Mouse (Mus musculus): ENCODE data around the gene Accs. TPM values are rescaled to one million over a fixed set of nuclear protein-coding genes. Genes with fewer than 3 reads are reported as not detected.

Gene Accs
- polyA plus RNA-seq, 1 experiment: 2.4 TPM

DNA sequence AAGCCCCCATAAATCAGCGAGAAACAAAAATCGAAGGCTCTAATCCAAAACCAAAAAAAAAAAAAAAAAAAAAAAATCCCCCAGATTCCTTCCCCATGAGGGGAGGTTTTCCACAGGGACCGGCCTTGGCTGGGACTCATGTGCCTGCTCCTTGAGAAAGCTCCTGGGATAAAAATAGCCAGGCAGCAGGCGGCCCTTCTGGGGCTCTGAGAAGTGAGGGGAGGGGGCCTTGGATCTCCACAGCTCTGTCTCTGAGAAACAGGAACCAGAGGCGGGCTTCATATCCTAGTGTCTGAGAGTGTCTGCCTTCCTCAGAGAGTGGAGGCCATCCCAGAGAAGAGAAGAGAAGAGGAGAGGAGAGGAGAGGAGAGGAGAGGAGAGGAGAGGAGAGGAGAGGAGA, 27.3 kb upstream of the Accs start:
- TF ChIP-seq FOSL1 (IDR thresholded peaks at IDR 0.05; ENCODE audit: insufficient read depth, low read length, poor library complexity, severe bottlenecking) (no peak), MAX (IDR thresholded peaks at IDR 0.05) (no peak), MYOD1 (IDR thresholded peaks at IDR 0.05; ENCODE audit: control insufficient read depth, insufficient read length, low read depth) (no peak), CTCF (IDR thresholded peaks at IDR 0.05; ENCODE audit: control insufficient read depth, insufficient read depth, insufficient read length) (no peak), MYOG (IDR thresholded peaks at IDR 0.05; ENCODE audit: control insufficient read depth, extremely low read depth, insufficient read length) (no peak), CEBPB (IDR thresholded peaks at IDR 0.05; ENCODE audit: low read depth) (no peak), USF1 (IDR thresholded peaks at IDR 0.05; ENCODE audit: low read depth) (no peak)
- H3K79me2 ChIP-seq (ENCODE audit: control insufficient read depth, insufficient read depth): no peaks in the 10 kb centered on the region
- no peaks in the 10 kb centered on the region for H3K36me3 ChIP-seq (ENCODE audit: control insufficient read depth, insufficient read depth)
- H3K79me3 ChIP-seq (ENCODE audit: low read depth): no peaks in the 10 kb centered on the region
- no peak overlapping the region for H3ac ChIP-seq (ENCODE audit: control insufficient read depth, insufficient read length, low read depth)
- no peaks in the 10 kb centered on the region for H3K27me3 ChIP-seq (ENCODE audit: control insufficient read depth, insufficient read depth, insufficient read length)
- no peak overlapping the region for H3K4me3 ChIP-seq (ENCODE audit: insufficient read depth, poor library complexity, severe bottlenecking)

DNA sequence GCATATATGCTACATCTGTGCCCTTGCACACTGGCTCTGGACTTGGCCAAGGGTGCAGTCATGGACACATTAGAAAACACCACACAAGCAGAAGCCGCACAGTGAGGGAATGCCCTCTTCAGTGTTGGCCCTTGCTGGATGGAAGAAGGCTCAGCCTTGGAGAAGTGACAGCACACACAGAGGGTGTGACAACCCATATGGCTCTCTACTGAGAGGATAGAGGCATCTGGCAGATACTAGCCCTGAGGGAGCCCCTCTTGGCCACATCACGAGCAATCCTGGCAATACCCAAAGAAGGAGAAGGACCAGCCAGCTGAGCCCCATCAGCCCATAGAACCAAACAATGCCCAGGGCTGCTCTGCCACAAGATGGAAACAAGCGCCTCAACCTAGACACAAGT, 24.9 kb upstream of the Accs start:
- H3K79me3 ChIP-seq (ENCODE audit: low read depth): no peaks in the 10 kb centered on the region
- no peaks in the 10 kb centered on the region for H3K27me3 ChIP-seq (ENCODE audit: control insufficient read depth, insufficient read depth, insufficient read length)
- no peaks in the 10 kb centered on the region for H3K79me2 ChIP-seq (ENCODE audit: control insufficient read depth, insufficient read depth)
- no peak overlapping the region for H3ac ChIP-seq (ENCODE audit: control insufficient read depth, insufficient read length, low read depth)
- no peak for TF ChIP-seq MAX (IDR thresholded peaks at IDR 0.05)
- no peak for TF ChIP-seq CEBPB (IDR thresholded peaks at IDR 0.05; ENCODE audit: low read depth)
- no peak for TF ChIP-seq MYOD1 (IDR thresholded peaks at IDR 0.05; ENCODE audit: control insufficient read depth, insufficient read length, low read depth)
- TF ChIP-seq USF1 (IDR thresholded peaks at IDR 0.05; ENCODE audit: low read depth): no peak
- TF ChIP-seq CTCF (IDR thresholded peaks at IDR 0.05; ENCODE audit: control insufficient read depth, insufficient read depth, insufficient read length): no peak
- no peak for TF ChIP-seq MYOG (IDR thresholded peaks at IDR 0.05; ENCODE audit: control insufficient read depth, extremely low read depth, insufficient read length)
- no peak for TF ChIP-seq FOSL1 (IDR thresholded peaks at IDR 0.05; ENCODE audit: insufficient read depth, low read length, poor library complexity, severe bottlenecking)
- no peak overlapping the region for H3K4me3 ChIP-seq (ENCODE audit: insufficient read depth, poor library complexity, severe bottlenecking)
- no peaks in the 10 kb centered on the region for H3K36me3 ChIP-seq (ENCODE audit: control insufficient read depth, insufficient read depth)

DNA sequence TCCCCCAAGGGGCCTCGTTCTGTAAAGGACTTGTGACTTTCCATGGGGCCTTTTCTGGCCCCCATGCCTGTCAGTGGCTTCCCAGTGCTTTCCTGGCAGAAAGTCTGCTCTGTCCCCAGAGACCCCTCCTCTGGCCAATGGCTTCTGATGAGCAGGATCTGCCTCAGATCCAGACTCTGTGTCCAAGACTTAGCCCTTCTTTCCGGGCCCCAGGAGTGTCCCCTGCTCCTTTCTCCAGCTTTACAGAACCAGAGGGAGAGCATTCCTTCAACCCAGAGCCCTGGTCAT, 24.4 kb upstream of the Accs start:
- TF ChIP-seq CEBPB (IDR thresholded peaks at IDR 0.05; ENCODE audit: low read depth) (no peak), USF1 (IDR thresholded peaks at IDR 0.05; ENCODE audit: low read depth) (no peak), MAX (IDR thresholded peaks at IDR 0.05) (no peak), CTCF (IDR thresholded peaks at IDR 0.05; ENCODE audit: control insufficient read depth, insufficient read depth, insufficient read length) (no peak), MYOG (IDR thresholded peaks at IDR 0.05; ENCODE audit: control insufficient read depth, extremely low read depth, insufficient read length) (no peak), FOSL1 (IDR thresholded peaks at IDR 0.05; ENCODE audit: insufficient read depth, low read length, poor library complexity, severe bottlenecking) (no peak), MYOD1 (IDR thresholded peaks at IDR 0.05; ENCODE audit: control insufficient read depth, insufficient read length, low read depth) (no peak)
- Histone ChIP-seq H3K4me3 (ENCODE audit: insufficient read depth, poor library complexity, severe bottlenecking) (no peak overlapping the region), H3K36me3 (ENCODE audit: control insufficient read depth, insufficient read depth) (no peaks in the 10 kb centered on the region), H3K79me2 (ENCODE audit: control insufficient read depth, insufficient read depth) (no peaks in the 10 kb centered on the region), H3ac (ENCODE audit: control insufficient read depth, insufficient read length, low read depth) (no peak overlapping the region), H3K27me3 (ENCODE audit: control insufficient read depth, insufficient read depth, insufficient read length) (no peaks in the 10 kb centered on the region), H3K79me3 (ENCODE audit: low read depth) (no peaks in the 10 kb centered on the region)

DNA sequence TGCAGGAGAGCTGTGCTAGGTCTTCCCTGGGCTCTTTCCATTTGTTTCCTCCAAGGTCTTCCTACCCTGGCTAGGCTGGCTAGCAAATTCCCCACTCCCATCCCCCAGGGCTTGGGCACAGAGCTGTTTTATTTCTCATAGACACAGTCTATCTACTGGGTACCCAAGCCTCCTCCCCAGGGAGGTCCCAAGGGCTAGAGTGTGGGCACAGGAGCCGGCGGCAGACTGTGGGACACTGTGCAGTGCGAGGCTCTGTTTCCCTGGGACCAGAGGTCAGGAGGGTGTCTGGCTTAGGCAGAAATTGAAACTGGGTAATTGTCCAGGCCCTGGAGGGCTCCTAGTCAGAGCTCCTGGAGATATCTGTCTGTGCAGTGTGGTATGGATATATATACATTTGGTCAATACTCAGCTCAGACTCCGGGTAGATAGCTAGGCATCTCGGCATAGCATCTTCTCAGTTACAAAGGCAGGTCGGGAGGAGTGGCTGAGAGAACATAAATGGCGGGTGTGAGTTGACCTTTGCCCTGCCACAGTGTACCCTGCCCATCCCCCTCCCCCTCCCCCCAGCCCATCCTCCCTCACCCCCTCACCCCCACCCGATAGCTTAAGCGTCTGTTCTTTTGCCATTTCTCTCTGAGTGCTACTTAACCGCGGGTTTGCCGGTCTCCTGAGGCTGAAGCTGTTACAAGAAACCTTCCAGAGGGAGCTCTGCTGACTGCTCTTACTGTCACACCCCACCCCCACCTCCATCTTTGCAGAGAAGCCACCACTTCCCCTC, 23.9 kb upstream of the Accs start:
- H3K79me2 ChIP-seq (ENCODE audit: control insufficient read depth, insufficient read depth): no peaks in the 10 kb centered on the region
- no peak overlapping the region for H3K4me3 ChIP-seq (ENCODE audit: insufficient read depth, poor library complexity, severe bottlenecking)
- TF ChIP-seq MYOD1 (IDR thresholded peaks at IDR 0.05; ENCODE audit: control insufficient read depth, insufficient read length, low read depth): no peak
- TF ChIP-seq MYOG (IDR thresholded peaks at IDR 0.05; ENCODE audit: control insufficient read depth, extremely low read depth, insufficient read length): no peak
- no peak for TF ChIP-seq CTCF (IDR thresholded peaks at IDR 0.05; ENCODE audit: control insufficient read depth, insufficient read depth, insufficient read length)
- TF ChIP-seq CEBPB (IDR thresholded peaks at IDR 0.05; ENCODE audit: low read depth): no peak
- TF ChIP-seq MAX (IDR thresholded peaks at IDR 0.05): no peak
- TF ChIP-seq USF1 (IDR thresholded peaks at IDR 0.05; ENCODE audit: low read depth): no peak
- no peak for TF ChIP-seq FOSL1 (IDR thresholded peaks at IDR 0.05; ENCODE audit: insufficient read depth, low read length, poor library complexity, severe bottlenecking)
- no peaks in the 10 kb centered on the region for H3K36me3 ChIP-seq (ENCODE audit: control insufficient read depth, insufficient read depth)
- H3ac ChIP-seq (ENCODE audit: control insufficient read depth, insufficient read length, low read depth): no peak overlapping the region
- no peaks in the 10 kb centered on the region for H3K79me3 ChIP-seq (ENCODE audit: low read depth)
- H3K27me3 ChIP-seq (ENCODE audit: control insufficient read depth, insufficient read depth, insufficient read length): no peaks in the 10 kb centered on the region

DNA sequence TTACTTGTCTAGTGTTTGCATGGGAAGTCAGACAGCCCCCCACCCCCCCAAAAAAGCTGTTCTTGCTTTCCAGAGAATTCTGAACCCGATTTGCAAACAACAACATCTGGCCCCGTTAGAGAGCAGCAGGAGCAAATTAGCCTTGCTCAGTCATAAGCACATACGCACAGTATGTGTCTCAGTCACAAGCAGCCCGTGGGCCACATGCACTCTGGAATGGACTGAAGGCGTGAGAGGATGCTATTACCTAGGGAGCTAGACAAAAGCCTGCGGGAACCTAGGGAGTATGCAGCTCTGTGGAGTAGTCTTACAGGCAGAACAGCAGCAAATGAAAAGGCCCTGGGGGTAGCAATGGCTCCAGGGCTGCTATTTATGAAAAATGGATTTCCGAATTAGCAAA, 22.5 kb upstream of the Accs start:
- Histone ChIP-seq H3K27me3 (ENCODE audit: control insufficient read depth, insufficient read depth, insufficient read length) (peaks cover 12% of the 10 kb centered on the region), H3K4me3 (ENCODE audit: insufficient read depth, poor library complexity, severe bottlenecking) (no peak overlapping the region), H3ac (ENCODE audit: control insufficient read depth, insufficient read length, low read depth) (no peak overlapping the region), H3K79me2 (ENCODE audit: control insufficient read depth, insufficient read depth) (no peaks in the 10 kb centered on the region), H3K36me3 (ENCODE audit: control insufficient read depth, insufficient read depth) (no peaks in the 10 kb centered on the region), H3K79me3 (ENCODE audit: low read depth) (no peaks in the 10 kb centered on the region)
- TF ChIP-seq FOSL1 (IDR thresholded peaks at IDR 0.05; ENCODE audit: insufficient read depth, low read length, poor library complexity, severe bottlenecking): no peak
- TF ChIP-seq MAX (IDR thresholded peaks at IDR 0.05): no peak
- no peak for TF ChIP-seq USF1 (IDR thresholded peaks at IDR 0.05; ENCODE audit: low read depth)
- no peak for TF ChIP-seq CEBPB (IDR thresholded peaks at IDR 0.05; ENCODE audit: low read depth)
- no peak for TF ChIP-seq MYOD1 (IDR thresholded peaks at IDR 0.05; ENCODE audit: control insufficient read depth, insufficient read length, low read depth)
- TF ChIP-seq MYOG (IDR thresholded peaks at IDR 0.05; ENCODE audit: control insufficient read depth, extremely low read depth, insufficient read length): no peak
- no peak for TF ChIP-seq CTCF (IDR thresholded peaks at IDR 0.05; ENCODE audit: control insufficient read depth, insufficient read depth, insufficient read length)

All from C2C12 (cell line).